Mouse (Mus musculus): ENCODE data around the gene Tcta. TPM values are rescaled to one million over a fixed set of nuclear protein-coding genes. Genes with fewer than 3 reads are reported as not detected.

Gene Tcta
- polyA plus RNA-seq, 1 experiment from 2014 or later: 93.1 TPM

DNA sequence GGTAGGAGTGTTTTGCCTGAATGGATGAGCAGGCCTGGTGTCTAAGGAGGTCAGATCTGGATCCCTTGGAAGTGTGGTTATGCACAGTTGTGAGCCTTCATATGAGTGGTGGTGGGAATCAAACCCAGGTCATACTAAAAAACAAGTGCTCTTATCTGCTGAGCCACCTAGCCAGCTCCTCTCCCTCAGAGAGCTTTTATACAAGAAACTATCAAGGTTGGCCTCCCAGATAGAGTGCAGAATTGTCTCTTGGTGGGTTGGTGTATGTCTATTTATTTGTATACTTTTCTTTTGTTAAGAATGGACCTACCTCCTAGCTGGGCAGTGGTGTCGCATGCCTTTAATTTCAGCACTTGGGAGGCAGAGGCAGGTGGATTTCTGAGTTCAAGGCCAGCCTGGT, 37.9 kb upstream of the Tcta start:
- no peak overlapping the region for H3K9ac ChIP-seq (replicated peaks; ENCODE audit: low read depth)
- H3K4me2 ChIP-seq (replicated peaks; ENCODE audit: low read depth, low read length): no peak overlapping the region
- 100% methylated on average over 1 of the region's 1 CpGs for WGBS
- no peak overlapping the region for H3K27ac ChIP-seq (ENCODE audit: low read length)
- no peak for DNase-seq (ENCODE audit: low spot score)
- no peak for ATAC-seq
- no peaks in the 10 kb centered on the region for H3K36me3 ChIP-seq (ENCODE audit: insufficient read depth, low read length)
- no peak overlapping the region for H3K4me3 ChIP-seq (ENCODE audit: low read depth, low read length)
- TF ChIP-seq CTCF (IDR thresholded peaks at IDR 0.05) (no peak), EP300 (IDR thresholded peaks at IDR 0.05) (no peak)
- H3K27me3 ChIP-seq (replicated peaks; ENCODE audit: insufficient read depth, low read length): no peaks in the 10 kb centered on the region
- H3K4me1 ChIP-seq (ENCODE audit: insufficient read depth, low read depth, low read length): peaks cover 21% of the 10 kb centered on the region
- H3K9me3 ChIP-seq (ENCODE audit: low read length): no peaks in the 10 kb centered on the region

GRCm38 (mm10) chr9:108343331-108343730, 37.4 kb upstream of the Tcta start:
- no peak for TF ChIP-seq CTCF (IDR thresholded peaks at IDR 0.05)
- TF ChIP-seq EP300 (IDR thresholded peaks at IDR 0.05): no peak
- H3K4me1 ChIP-seq (ENCODE audit: insufficient read depth, low read depth, low read length): peaks cover 17% of the 10 kb centered on the region; the same call in 1 of the 2 replicates
- DNase-seq (ENCODE audit: low spot score) (no peak), ATAC-seq (no peak)
- H3K36me3 ChIP-seq (ENCODE audit: insufficient read depth, low read length): no peaks in the 10 kb centered on the region
- no peak overlapping the region for H3K9ac ChIP-seq (replicated peaks; ENCODE audit: low read depth)
- H3K27ac ChIP-seq (ENCODE audit: low read length): peak overlapping the region; percentile 98; the same call in 1 of the 2 replicates
- H3K27me3 ChIP-seq (replicated peaks; ENCODE audit: insufficient read depth, low read length): no peaks in the 10 kb centered on the region
- no peak overlapping the region for H3K4me2 ChIP-seq (replicated peaks; ENCODE audit: low read depth, low read length)
- H3K9me3 ChIP-seq (ENCODE audit: low read length): no peaks in the 10 kb centered on the region
- H3K4me3 ChIP-seq (ENCODE audit: low read depth, low read length): no peak overlapping the region
- 81% methylated on average over 3 of the region's 3 CpGs for WGBS

DNA sequence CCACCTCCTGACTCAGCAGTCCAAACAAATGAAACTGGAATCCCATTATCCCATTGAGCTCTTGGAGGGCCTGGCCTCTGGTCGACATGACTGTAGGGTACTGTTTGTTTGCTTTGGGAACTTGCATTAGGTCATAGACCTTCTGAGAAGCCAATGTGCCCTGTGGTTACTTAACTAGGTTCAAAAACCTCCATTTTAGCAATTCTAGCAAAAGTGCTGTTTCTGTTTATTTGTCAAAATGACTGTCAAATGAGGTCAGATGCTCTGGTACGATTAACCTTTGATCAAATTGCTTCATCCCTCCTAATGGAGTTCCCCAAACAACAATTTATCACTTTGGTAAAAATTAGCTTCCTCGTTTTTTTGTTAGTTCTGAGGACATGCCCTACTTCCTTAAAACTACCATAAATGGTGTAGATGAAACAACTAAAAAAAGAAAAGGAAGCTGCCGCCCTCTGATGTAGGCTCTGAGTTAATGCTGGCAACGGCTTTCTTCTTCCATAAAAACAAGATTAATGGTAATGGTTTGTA, 36.4 kb upstream of the Tcta start:
- H3K9me3 ChIP-seq (ENCODE audit: low read length): no peaks in the 10 kb centered on the region
- 23% methylated on average over 5 of the region's 5 CpGs for WGBS
- H3K4me2 ChIP-seq (replicated peaks; ENCODE audit: low read depth, low read length): no peak overlapping the region
- no peaks in the 10 kb centered on the region for H3K27me3 ChIP-seq (replicated peaks; ENCODE audit: insufficient read depth, low read length)
- TF ChIP-seq CTCF (IDR thresholded peaks at IDR 0.05): 0 out of 2 replicates have a peak, but pooled peaks have one; percentile 15
- peak; percentile 75 for TF ChIP-seq EP300 (IDR thresholded peaks at IDR 0.05)
- H3K4me3 ChIP-seq (ENCODE audit: low read depth, low read length): no peak overlapping the region
- peak overlapping the region; percentile 98 for H3K27ac ChIP-seq (ENCODE audit: low read length)
- H3K9ac ChIP-seq (replicated peaks; ENCODE audit: low read depth): no peak overlapping the region
- ATAC-seq (peak; percentile 16; the same call in 1 of the 2 replicates), DNase-seq (ENCODE audit: low spot score) (peak; percentile 89)
- peaks cover 17% of the 10 kb centered on the region; the same call in 1 of the 2 replicates for H3K4me1 ChIP-seq (ENCODE audit: insufficient read depth, low read depth, low read length)
- no peaks in the 10 kb centered on the region for H3K36me3 ChIP-seq (ENCODE audit: insufficient read depth, low read length)

- no peaks in the 10 kb centered on the region for H3K9me3 ChIP-seq (ENCODE audit: low read length)
- no peak overlapping the region for H3K4me3 ChIP-seq (ENCODE audit: low read depth, low read length)
- H3K27ac ChIP-seq (ENCODE audit: low read length): peak overlapping the region; percentile 98
- no peak for TF ChIP-seq CTCF (IDR thresholded peaks at IDR 0.05)
- no peak for TF ChIP-seq EP300 (IDR thresholded peaks at IDR 0.05)
- no peaks in the 10 kb centered on the region for H3K27me3 ChIP-seq (replicated peaks; ENCODE audit: insufficient read depth, low read length)
- 0 out of 2 replicates have a peak overlapping the region, but pooled peaks have one; percentile 3 for H3K4me2 ChIP-seq (replicated peaks; ENCODE audit: low read depth, low read length)
- H3K36me3 ChIP-seq (ENCODE audit: insufficient read depth, low read length): no peaks in the 10 kb centered on the region
- no peak for ATAC-seq
- no peak overlapping the region for H3K9ac ChIP-seq (replicated peaks; ENCODE audit: low read depth)
- H3K4me1 ChIP-seq (ENCODE audit: insufficient read depth, low read depth, low read length): peaks cover 17% of the 10 kb centered on the region; the same call in 1 of the 2 replicates
- peak; percentile 35 for DNase-seq (ENCODE audit: low spot score)
These were observed 35.8 kb upstream of the Tcta start for GRCm38 (mm10) chr9:108341801-108342200.

- ATAC-seq (no peak), DNase-seq (ENCODE audit: low spot score) (no peak)
- H3K36me3 ChIP-seq (ENCODE audit: insufficient read depth, low read length): no peaks in the 10 kb centered on the region
- no peak overlapping the region for H3K9ac ChIP-seq (replicated peaks; ENCODE audit: low read depth)
- peaks cover 17% of the 10 kb centered on the region; the same call in 1 of the 2 replicates for H3K4me1 ChIP-seq (ENCODE audit: insufficient read depth, low read depth, low read length)
- no peaks in the 10 kb centered on the region for H3K27me3 ChIP-seq (replicated peaks; ENCODE audit: insufficient read depth, low read length)
- H3K4me2 ChIP-seq (replicated peaks; ENCODE audit: low read depth, low read length): peak overlapping the region; percentile 75; the same call in 1 of the 2 replicates
- H3K27ac ChIP-seq (ENCODE audit: low read length): peak overlapping the region; percentile 98
- H3K9me3 ChIP-seq (ENCODE audit: low read length): no peaks in the 10 kb centered on the region
- WGBS: 63% methylated on average over 5 of the region's 5 CpGs
- no peak overlapping the region for H3K4me3 ChIP-seq (ENCODE audit: low read depth, low read length)
- no peak for TF ChIP-seq CTCF (IDR thresholded peaks at IDR 0.05)
- peak; percentile 2; the same call in 1 of the 2 replicates for TF ChIP-seq EP300 (IDR thresholded peaks at IDR 0.05)
These were observed 35.1 kb upstream of the Tcta start for GRCm38 (mm10) chr9:108341139-108341475.

DNA sequence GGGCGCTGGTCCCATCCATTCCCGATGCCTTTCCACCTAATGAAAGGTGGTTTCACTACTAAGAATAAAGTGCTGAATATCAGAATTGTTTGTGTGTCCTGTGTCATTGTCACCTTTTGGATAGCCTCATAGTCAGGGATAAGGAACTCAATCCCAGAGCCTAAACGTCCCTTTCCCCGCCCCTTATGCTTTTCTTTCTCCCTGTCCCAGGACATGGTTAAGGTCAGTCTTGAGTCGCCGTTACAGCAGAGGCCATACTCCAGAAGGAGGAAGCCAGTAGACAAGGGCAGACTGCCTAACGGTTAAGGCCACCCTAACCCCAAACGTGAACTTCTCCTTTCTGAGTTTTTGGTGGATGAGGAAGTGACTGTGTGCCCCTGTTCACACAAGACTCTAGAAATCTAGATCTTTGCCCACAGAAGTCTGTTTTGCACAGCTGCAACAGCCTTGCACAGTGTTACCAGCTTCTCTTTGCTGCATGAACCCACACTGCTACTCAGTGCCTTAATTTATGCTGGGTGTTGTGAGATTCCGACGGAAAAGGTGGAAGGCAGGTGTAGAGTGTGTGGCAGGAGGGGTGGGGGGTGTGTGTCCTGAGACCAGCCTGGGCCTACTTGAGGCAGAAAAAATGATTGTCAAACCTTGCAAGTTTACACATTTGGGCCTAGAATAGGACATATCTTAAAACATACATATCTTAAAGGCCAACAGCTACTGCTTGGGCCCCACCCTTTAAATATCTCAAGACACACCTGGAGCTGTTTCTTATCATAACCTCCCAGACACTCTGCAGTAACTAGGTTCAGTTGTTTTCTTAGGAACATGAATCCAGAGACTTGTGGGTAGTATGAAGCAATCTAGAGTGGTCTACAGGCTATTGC, 34.5 kb upstream of the Tcta start:
- Histone ChIP-seq H3K36me3 (ENCODE audit: insufficient read depth, low read length) (peaks cover 2% of the 10 kb centered on the region), H3K9ac (replicated peaks; ENCODE audit: low read depth) (peak overlapping the region; percentile 72; the same call in 1 of the 2 replicates), H3K4me1 (ENCODE audit: insufficient read depth, low read depth, low read length) (peaks cover 17% of the 10 kb centered on the region; the same call in 1 of the 2 replicates), H3K4me3 (ENCODE audit: low read depth, low read length) (peak overlapping the region; percentile 62), H3K27ac (ENCODE audit: low read length) (peak overlapping the region; percentile 98), H3K27me3 (replicated peaks; ENCODE audit: insufficient read depth, low read length) (no peaks in the 10 kb centered on the region), H3K4me2 (replicated peaks; ENCODE audit: low read depth, low read length) (peak overlapping the region; percentile 75), H3K9me3 (ENCODE audit: low read length) (no peaks in the 10 kb centered on the region)
- DNase-seq (ENCODE audit: low spot score): peak; percentile 83
- TF ChIP-seq EP300 (IDR thresholded peaks at IDR 0.05): peak; percentile 73
- no peak for TF ChIP-seq CTCF (IDR thresholded peaks at IDR 0.05)
- WGBS: 35% methylated on average over 10 of the region's 10 CpGs
- peak; percentile 25 for ATAC-seq
